Mouse (Mus musculus) frontal cortex, postnatal 25 days (tissue): ENCODE measurements at regions not wholly inside any gene's neighbourhood (a gene's known extent, or its start where the extent isn't known, plus 50 kb on each side); places are given as distances from the start of the nearest gene placed in this dataset.

ENCODE experiments used
- DNase-seq, 2 experiments: peaks; one replicate each; pipeline ENCODE4 v3.0.0; 2022; ENCODE audit warnings: low spot score in 2 of 2

- no peak for DNase-seq
Measured at GRCm38 (mm10) chr3:149993199-149993598, 1002.8 kb upstream of the Adgrl2 start.

GRCm38 (mm10) chr3:149987801-149988200 lies 997.4 kb upstream of the Adgrl2 start:
- no peak for DNase-seq

GRCm38 (mm10) chr3:149956993-149957392 lies 966.6 kb upstream of the Adgrl2 start:
- no peak for DNase-seq

GRCm38 (mm10) chr3:149936197-149936596 lies 945.8 kb upstream of the Adgrl2 start:
- no peak for DNase-seq

GRCm38 (mm10) chr3:149934832-149935231 lies 944.5 kb upstream of the Adgrl2 start:
- DNase-seq: no peak

- DNase-seq: no peak
Measured at GRCm38 (mm10) chr3:149928456-149929360, 938.4 kb upstream of the Adgrl2 start.

GRCm38 (mm10) chr3:149920206-149920605 lies 929.9 kb upstream of the Adgrl2 start:
- DNase-seq: no peak

- DNase-seq: no peak
Measured at GRCm38 (mm10) chr3:149918201-149918600, 927.8 kb upstream of the Adgrl2 start.

GRCm38 (mm10) chr3:149910721-149911120 lies 920.4 kb upstream of the Adgrl2 start:
- no peak for DNase-seq

- DNase-seq: no peak
Measured at GRCm38 (mm10) chr3:149901783-149902182, 911.4 kb upstream of the Adgrl2 start.

GRCm38 (mm10) chr3:149876553-149876952 lies 886.2 kb upstream of the Adgrl2 start:
- DNase-seq: no peak

- no peak for DNase-seq
Measured at GRCm38 (mm10) chr3:149865945-149866344, 875.6 kb upstream of the Adgrl2 start.

- no peak for DNase-seq
Measured at GRCm38 (mm10) chr3:149846941-149847539, 856.7 kb upstream of the Adgrl2 start.

- DNase-seq: no peak
Measured at GRCm38 (mm10) chr3:149845826-149846486, 855.6 kb upstream of the Adgrl2 start.

- peak in 1 of 2 experiments; percentile 7 for DNase-seq
Measured at GRCm38 (mm10) chr3:149845083-149845825, 854.9 kb upstream of the Adgrl2 start.

- DNase-seq: no peak
Measured at GRCm38 (mm10) chr3:149837921-149838320, 847.6 kb upstream of the Adgrl2 start.

GRCm38 (mm10) chr3:149836467-149837233 lies 846.3 kb upstream of the Adgrl2 start:
- no peak for DNase-seq

GRCm38 (mm10) chr3:149827181-149827580 lies 836.8 kb upstream of the Adgrl2 start:
- no peak for DNase-seq

- DNase-seq: no peak
Measured at GRCm38 (mm10) chr3:149826757-149827156, 836.4 kb upstream of the Adgrl2 start.

- DNase-seq: no peak
Measured at GRCm38 (mm10) chr3:149820670-149821069, 830.3 kb upstream of the Adgrl2 start.

GRCm38 (mm10) chr3:149819863-149820262 lies 829.5 kb upstream of the Adgrl2 start:
- no peak for DNase-seq
